Mouse (Mus musculus) C2C12 (cell line): ENCODE measurements around the gene Arpp21. TPM values are rescaled to one million over a fixed set of nuclear protein-coding genes. Genes with fewer than 3 reads are reported as not detected.

ENCODE experiments used
- H3K27me3 ChIP-seq: one replicate; pipeline ENCODE4 v1.6.1; 2011; ENCODE audit not compliant: control insufficient read depth, insufficient read depth, insufficient read length
- H3K36me3 ChIP-seq: one replicate; pipeline ENCODE4 v1.6.1; 2011; ENCODE audit not compliant: control insufficient read depth, insufficient read depth
- H3K4me3 ChIP-seq: one replicate; pipeline ENCODE4 v1.5.1; 2011; ENCODE audit warnings: mild to moderate bottlenecking, control low read depth; ENCODE audit not compliant: poor library complexity, insufficient read depth, severe bottlenecking
- H3K79me2 ChIP-seq: one replicate; pipeline ENCODE4 v1.6.1; 2011; ENCODE audit not compliant: control insufficient read depth, insufficient read depth
- H3K79me3 ChIP-seq: one replicate; pipeline ENCODE4 v1.6.1; 2011; ENCODE audit warnings: low read depth, control low read depth
- H3ac ChIP-seq: one replicate; pipeline ENCODE3; 2011; ENCODE audit warnings: low read depth; ENCODE audit not compliant: control insufficient read depth, insufficient read length
- CEBPB ChIP-seq: IDR thresholded peaks from one replicate; pipeline ENCODE4 v1.6.1; 2011; ENCODE audit warnings: low read depth, mild to moderate bottlenecking, control low read depth, moderate library complexity
- CTCF ChIP-seq: IDR thresholded peaks from one replicate; pipeline ENCODE4 v1.5.1; 2011; ENCODE audit not compliant: control insufficient read depth, insufficient read depth, insufficient read length
- FOSL1 ChIP-seq: IDR thresholded peaks from one replicate; pipeline ENCODE4 v1.8.0; 2011; ENCODE audit warnings: mild to moderate bottlenecking, low read length; ENCODE audit not compliant: poor library complexity, insufficient read depth, severe bottlenecking
- MAX ChIP-seq: IDR thresholded peaks from one replicate; pipeline ENCODE4 v1.6.1; 2011; ENCODE audit warnings: mild to moderate bottlenecking, control low read depth
- MYOD1 ChIP-seq: IDR thresholded peaks from one replicate; pipeline ENCODE4 v1.6.1; 2011; ENCODE audit warnings: low read depth; ENCODE audit not compliant: control insufficient read depth, insufficient read length
- MYOG ChIP-seq: IDR thresholded peaks from one replicate; pipeline ENCODE4 v1.6.1; 2011; ENCODE audit not compliant: control insufficient read depth, insufficient read length; ENCODE audit errors: extremely low read depth
- USF1 ChIP-seq: IDR thresholded peaks from one replicate; pipeline ENCODE4 v1.6.1; 2011; ENCODE audit warnings: low read depth, mild to moderate bottlenecking, control low read depth, moderate library complexity
- polyA plus RNA-seq: library from polyadenylated mRNA; unstranded; fragments of >200 nt; fragmentation: generic; extraction: Trizol; gene quantifications from one replicate; pipeline ENCODE4 v1.2.1, GENCODE M21; 2012; ENCODE audit warnings: missing spikeins

The Arpp21 gene
- polyA plus RNA-seq, 1 experiment: 0.16 TPM

GRCm38 (mm10) chr9:112174407-112175357 is 61.1 kb downstream of the Arpp21 start:
- TF ChIP-seq USF1 (peak; percentile 45), FOSL1 (no peak)
- Histone ChIP-seq H3ac (no peak overlapping the region), H3K79me2 (no peaks in the 10 kb centered on the region), H3K36me3 (no peaks in the 10 kb centered on the region), H3K4me3 (no peak overlapping the region), H3K27me3 (no peaks in the 10 kb centered on the region), H3K79me3 (no peaks in the 10 kb centered on the region)

DNA sequence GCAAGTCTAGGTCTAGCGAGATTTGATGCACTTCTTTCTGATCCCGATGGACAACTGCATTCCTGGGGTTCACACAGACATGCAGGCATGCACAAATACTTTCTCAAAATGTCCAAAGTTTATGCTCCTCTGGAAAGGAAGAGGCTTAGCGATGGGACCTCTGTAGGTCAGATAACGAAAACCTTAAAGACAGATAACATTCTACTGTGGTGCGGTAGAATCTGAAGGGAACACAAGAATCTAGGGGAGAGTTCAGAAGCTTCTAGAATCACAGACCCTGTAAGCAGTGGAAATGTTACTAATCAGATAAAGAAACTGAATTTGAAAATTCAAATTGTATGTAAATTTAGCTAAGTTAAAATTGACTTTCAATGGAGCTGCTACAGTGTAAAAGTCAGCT is 62.0 kb downstream of the Arpp21 start:
- Histone ChIP-seq H3K79me2 (no peaks in the 10 kb centered on the region), H3K36me3 (no peaks in the 10 kb centered on the region), H3ac (no peak overlapping the region), H3K27me3 (no peaks in the 10 kb centered on the region), H3K4me3 (no peak overlapping the region), H3K79me3 (no peaks in the 10 kb centered on the region)
- no peak for TF ChIP-seq MYOG
- no peak for TF ChIP-seq USF1
- TF ChIP-seq MAX: no peak
- no peak for TF ChIP-seq CTCF
- TF ChIP-seq MYOD1: no peak
- TF ChIP-seq CEBPB: no peak
- TF ChIP-seq FOSL1: no peak

GRCm38 (mm10) chr9:112164677-112165076 is 71.1 kb downstream of the Arpp21 start:
- Histone ChIP-seq H3K79me3 (no peaks in the 10 kb centered on the region), H3K4me3 (no peak overlapping the region), H3ac (no peak overlapping the region), H3K36me3 (no peaks in the 10 kb centered on the region), H3K79me2 (no peaks in the 10 kb centered on the region), H3K27me3 (no peaks in the 10 kb centered on the region)
- TF ChIP-seq USF1: no peak

GRCm38 (mm10) chr9:112160981-112161380 is 74.8 kb downstream of the Arpp21 start:
- TF ChIP-seq MYOG: no peak
- TF ChIP-seq MAX: no peak
- TF ChIP-seq MYOD1: no peak
- no peak for TF ChIP-seq USF1
- no peak for TF ChIP-seq CEBPB
- no peak for TF ChIP-seq CTCF
- no peak for TF ChIP-seq FOSL1
- Histone ChIP-seq H3K79me3 (no peaks in the 10 kb centered on the region), H3K4me3 (no peak overlapping the region), H3K79me2 (no peaks in the 10 kb centered on the region), H3K36me3 (no peaks in the 10 kb centered on the region), H3K27me3 (no peaks in the 10 kb centered on the region), H3ac (no peak overlapping the region)

DNA sequence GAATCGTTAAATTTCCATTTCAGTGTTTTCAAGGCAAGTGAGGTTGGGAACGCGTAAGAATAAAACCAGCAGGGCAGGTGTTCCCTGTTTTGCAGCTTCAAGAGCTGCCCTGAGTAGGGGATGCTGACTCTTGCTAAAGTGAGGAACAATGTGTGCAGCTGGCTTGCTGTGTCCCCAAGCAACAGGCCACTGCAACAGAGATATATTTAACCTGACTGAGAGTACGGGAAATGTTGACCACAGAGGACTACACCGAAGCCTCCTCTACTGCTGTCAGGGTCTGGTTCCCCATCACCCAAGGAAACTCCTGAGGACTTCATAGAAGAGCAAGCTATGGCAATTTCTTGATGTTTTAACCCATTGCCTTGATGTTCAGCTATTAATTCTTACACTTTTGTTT is 81.8 kb downstream of the Arpp21 start:
- H3K79me2 ChIP-seq: no peaks in the 10 kb centered on the region
- TF ChIP-seq MYOG: no peak
- no peak for TF ChIP-seq MYOD1
- no peak for TF ChIP-seq CEBPB
- TF ChIP-seq USF1: no peak
- TF ChIP-seq FOSL1: no peak
- no peak for TF ChIP-seq CTCF
- no peak for TF ChIP-seq MAX

GRCm38 (mm10) chr9:112152762-112153161 is 83.0 kb downstream of the Arpp21 start:
- Histone ChIP-seq H3K36me3 (no peaks in the 10 kb centered on the region), H3ac (no peak overlapping the region), H3K79me3 (no peaks in the 10 kb centered on the region), H3K4me3 (no peak overlapping the region), H3K27me3 (no peaks in the 10 kb centered on the region), H3K79me2 (no peaks in the 10 kb centered on the region)
- TF ChIP-seq MAX (no peak), MYOG (no peak), MYOD1 (no peak), CTCF (no peak), CEBPB (no peak), FOSL1 (no peak), USF1 (no peak)

More for the DNA sequence above, 81.8 kb downstream of the Arpp21 start:
- no peaks in the 10 kb centered on the region for H3K27me3 ChIP-seq
- no peak overlapping the region for H3ac ChIP-seq
- no peaks in the 10 kb centered on the region for H3K36me3 ChIP-seq
- H3K4me3 ChIP-seq: no peak overlapping the region
- H3K79me3 ChIP-seq: no peaks in the 10 kb centered on the region
